Mouse (Mus musculus): ENCODE measurements around the gene Gm7029. TPM values are rescaled to one million over a fixed set of nuclear protein-coding genes. Genes with fewer than 3 reads are reported as not detected.
"Not testable (repeated sequence)": the region's sequence is repeated elsewhere in the genome, so short reads cannot be mapped to it uniquely, and the experiment has no call there.

The Gm7029 gene
- total RNA-seq, 2 experiments from 2014 or later = not detected

DNA sequence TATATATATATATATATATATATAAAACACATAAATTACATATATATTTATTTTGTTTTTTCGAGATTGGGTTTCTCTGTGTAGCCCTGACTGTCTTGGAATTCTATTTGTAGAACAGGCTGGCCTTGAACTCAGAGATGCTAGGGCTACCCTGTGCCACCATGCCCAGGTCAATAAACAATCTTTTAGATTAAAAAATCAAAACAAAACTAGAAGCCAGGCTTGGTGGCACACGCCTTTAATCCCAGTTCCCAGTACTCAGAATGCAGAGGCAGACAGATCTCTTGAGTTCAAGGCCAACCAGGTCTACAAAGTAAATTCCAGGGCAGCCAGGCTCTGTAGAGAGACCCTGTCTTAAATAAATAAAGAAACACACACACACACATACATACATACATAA lies 17.7 kb downstream of the Gm7029 start:
- DNase-seq (ENCODE audit: low spot score in 2 of 2) = no peak

DNA sequence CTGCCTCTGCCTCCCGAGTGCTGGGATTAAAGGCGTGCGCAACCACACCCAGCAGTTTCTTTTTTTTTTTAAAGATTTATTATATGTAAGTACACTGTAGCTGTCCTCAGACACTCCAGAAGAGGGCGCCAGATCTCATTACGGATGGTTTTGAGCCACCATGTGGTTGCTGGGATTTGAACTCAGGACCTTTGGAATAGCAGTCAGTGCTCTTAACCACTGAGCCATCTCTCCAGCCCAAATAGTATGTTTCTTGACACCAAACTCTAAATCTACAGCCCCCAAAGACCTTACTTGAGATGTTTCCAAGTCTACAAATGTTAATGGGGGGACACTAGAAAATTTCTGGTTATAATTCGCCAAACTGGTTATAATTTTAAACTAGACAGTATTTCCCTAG lies 18.3 kb downstream of the Gm7029 start:
- DNase-seq (ENCODE audit: low spot score in 2 of 2) = not testable (repeated sequence)

GRCm38 (mm10) chr17:33892429-33892828 lies 18.8 kb downstream of the Gm7029 start:
- no peak for DNase-seq (ENCODE audit: low spot score in 2 of 2)

DNA sequence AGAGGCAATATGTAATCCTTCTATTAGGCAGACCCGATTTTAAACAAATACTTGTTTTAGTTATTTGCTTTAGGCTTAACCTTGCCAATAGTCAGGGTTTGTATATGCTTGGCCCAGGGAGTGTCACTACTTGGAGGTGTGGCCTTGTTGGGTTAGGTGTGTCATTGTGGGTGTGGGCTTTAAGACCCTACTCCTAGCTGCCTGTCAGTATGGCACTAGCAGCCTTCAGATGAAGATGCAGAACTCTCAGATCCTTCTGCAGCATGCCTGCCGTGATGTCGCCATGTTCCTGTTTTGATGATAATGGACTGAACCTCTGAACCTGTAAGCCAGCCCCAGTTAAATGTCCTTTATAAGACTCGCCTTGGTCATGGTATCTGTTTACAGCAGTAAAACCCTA lies 19.4 kb downstream of the Gm7029 start:
- not testable (repeated sequence) for DNase-seq (ENCODE audit: low spot score in 2 of 2)

GRCm38 (mm10) chr17:33897114-33897794 lies 23.6 kb downstream of the Gm7029 start:
- no peak for DNase-seq (ENCODE audit: low spot score in 2 of 2)

DNA sequence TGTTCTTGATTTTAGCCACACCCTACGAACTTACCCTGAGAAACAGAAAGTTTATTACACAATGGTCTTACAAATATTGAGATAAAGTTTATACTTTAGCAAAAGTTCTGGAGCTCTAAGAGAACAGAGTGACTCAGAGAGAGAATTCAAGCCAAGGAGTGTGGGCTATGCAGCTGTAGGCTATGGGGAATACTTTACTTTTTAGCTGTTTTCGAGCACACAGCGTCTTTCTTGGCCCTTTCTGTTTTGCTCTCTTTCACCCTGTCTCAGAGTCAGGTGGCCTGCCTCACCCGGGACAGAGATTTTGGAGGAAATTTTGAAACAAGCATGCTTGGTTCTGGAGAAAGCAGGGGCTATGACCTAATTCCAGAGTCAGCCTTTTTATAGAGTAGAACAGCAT lies 24.6 kb downstream of the Gm7029 start:
- not testable (repeated sequence) for DNase-seq (ENCODE audit: low spot score in 2 of 2)

- no peak for DNase-seq (ENCODE audit: low spot score in 2 of 2)
These were observed 26.0 kb downstream of the Gm7029 start for GRCm38 (mm10) chr17:33899642-33900041.

DNA sequence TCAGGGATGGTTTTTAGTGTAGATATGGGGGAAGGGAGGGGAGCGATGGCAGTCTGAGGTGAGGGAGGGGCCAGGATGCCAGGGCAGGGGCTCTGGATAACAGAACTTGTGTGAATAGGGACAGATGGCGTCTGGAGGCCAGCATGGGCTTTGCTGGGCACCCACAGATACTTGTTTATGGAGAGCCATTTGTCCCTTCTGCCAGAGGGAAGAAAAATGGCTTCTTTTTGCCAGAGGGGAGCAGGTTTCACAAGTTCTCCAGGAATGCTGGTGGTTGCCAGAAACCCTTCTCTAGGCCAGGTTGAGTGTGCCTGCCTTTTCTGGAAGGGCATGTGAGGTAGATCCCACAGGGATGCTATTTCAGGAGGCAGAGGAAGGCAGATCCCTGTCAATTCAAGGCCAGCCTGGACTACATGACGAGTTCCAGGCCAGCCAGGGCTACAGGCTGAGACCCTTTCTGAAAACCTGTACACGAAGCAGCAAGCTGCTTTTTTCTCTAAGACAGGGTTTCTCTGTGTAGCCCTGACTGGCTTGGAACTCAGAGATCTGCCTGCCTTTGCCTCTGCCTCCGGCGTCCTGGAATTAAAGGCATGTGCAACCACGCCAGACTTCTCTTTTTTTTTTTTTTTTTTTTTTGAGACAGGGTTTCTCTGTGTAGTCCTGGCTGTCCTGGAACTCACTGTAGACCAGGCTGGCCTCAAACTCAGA lies 26.8 kb downstream of the Gm7029 start:
- DNase-seq (ENCODE audit: low spot score in 2 of 2) = no peak

DNA sequence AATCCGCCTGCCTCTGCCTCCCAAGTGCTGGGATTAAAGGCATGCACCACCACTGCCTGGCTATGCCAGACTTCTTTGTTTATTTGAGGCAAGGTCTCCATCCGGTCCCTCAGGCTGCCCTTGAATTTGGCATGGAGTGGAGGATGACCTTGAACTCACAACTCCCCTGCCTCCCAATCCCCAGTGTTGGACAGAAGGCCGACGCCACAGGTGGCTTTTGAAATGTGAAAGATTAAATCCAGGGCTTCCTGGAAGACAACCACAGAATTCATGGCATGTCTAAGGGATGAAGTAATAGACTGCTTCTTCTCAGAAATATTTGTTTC lies 27.3 kb downstream of the Gm7029 start:
- no peak for DNase-seq (ENCODE audit: low spot score in 2 of 2)

- DNase-seq (ENCODE audit: low spot score in 2 of 2) = no peak
These were observed 28.0 kb downstream of the Gm7029 start for GRCm38 (mm10) chr17:33901653-33902052.

DNA sequence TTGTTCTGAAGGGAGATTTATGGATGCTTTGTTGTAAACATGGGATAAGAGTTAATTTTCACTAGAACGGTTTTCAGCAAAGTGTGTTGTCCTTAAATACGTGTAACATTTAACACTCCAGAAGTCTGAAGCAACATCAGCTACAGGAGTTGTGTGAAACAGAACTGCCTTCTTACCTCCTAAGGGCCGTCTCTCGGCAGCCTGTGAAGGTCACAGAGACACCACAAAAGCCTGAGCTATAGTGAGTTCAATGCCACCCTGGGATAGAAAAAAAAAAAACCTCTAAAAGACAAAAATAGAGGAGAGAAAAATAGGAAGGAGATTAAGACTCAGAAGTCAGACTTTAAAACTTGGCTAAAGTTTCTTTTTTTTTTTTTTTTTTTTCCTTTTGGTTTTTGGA lies 28.4 kb downstream of the Gm7029 start:
- no peak for DNase-seq (ENCODE audit: low spot score in 2 of 2)

DNA sequence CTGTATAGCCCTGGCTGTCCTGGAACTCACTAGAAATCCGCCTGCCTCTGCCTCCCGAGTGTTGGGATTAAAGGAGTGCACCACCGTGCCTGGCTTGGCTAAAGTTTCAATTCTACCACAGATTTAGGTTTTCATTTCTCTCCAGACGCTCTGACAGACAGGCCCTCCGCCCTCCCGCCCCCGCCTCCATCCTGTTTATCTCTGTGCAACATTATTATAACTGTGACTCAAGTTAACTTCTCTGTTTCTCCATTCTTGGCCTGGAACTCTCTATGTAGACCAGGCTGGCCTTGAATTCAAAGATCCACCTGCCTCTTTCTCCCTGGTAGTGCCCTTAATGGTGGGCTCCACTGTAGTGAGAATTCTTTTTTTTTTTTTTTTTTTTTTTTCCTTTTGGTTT lies 28.9 kb downstream of the Gm7029 start:
- DNase-seq (ENCODE audit: low spot score in 2 of 2) = no peak

DNA sequence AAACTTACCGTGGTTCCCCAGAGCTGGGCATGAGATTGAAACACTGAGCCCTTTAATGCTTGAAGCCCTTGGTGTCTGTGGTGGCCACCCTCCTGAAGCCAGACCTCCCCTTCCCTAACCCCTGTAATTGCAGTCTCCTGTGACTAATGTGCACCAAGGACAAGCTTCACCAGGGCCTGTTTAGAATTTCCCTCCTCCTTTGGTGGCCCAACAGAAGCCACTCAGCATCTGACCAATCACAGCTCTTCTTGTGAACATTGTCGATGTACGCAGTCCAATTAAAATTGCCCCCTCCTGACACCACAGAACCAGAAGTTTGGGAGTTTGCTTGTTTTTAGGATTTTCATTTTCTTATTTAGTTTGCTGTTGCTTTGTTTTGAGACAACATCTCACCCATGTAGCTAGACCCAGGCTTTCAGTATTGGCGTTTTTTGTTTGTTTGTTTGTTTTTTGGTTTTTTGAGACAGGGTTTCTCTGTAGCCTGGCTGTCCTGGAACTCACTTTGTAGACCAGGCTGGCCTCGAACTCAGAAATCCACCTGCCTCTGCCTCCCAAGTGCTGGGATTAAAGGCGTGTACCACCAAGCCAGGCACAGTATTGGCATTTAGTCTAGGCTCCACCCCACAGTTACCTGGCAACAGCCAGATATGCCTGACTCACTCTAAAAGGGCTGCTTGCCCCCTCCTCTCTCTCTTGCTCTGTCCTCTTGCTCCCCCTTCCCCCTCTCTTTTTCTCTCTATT lies 30.4 kb downstream of the Gm7029 start:
- DNase-seq (ENCODE audit: low spot score in 2 of 2) = not testable (repeated sequence)

DNA sequence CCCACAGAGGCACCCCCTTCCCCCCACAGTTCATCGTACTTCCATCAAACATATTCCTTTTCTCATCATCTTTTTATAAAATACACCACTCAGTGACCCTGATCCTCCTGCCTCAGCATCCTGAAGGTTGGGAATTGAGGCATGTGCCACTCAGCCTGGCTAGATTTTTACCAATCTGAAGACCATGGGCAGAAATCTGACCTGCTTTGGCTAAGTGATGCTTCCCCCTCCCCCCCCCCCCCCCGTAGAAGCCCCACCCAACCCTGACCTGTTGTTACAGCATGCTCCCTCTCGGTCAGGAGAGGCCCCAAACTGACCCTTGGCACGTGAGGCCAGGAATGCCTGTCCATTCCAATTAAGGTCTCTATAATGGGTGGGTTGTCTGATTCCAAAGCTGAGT lies 31.2 kb downstream of the Gm7029 start, which contains the start of gene Platr17:
Gene Platr17, plus strand, starts transcription at position 301 of the 400 bp plus-strand sequence.
- not testable (repeated sequence) for DNase-seq (ENCODE audit: low spot score in 2 of 2)

- DNase-seq (ENCODE audit: low spot score in 2 of 2) = peak in 1 of 2 experiments; percentile 45
These were observed 34.9 kb downstream of the Gm7029 start for GRCm38 (mm10) chr17:33908331-33909076.

DNA sequence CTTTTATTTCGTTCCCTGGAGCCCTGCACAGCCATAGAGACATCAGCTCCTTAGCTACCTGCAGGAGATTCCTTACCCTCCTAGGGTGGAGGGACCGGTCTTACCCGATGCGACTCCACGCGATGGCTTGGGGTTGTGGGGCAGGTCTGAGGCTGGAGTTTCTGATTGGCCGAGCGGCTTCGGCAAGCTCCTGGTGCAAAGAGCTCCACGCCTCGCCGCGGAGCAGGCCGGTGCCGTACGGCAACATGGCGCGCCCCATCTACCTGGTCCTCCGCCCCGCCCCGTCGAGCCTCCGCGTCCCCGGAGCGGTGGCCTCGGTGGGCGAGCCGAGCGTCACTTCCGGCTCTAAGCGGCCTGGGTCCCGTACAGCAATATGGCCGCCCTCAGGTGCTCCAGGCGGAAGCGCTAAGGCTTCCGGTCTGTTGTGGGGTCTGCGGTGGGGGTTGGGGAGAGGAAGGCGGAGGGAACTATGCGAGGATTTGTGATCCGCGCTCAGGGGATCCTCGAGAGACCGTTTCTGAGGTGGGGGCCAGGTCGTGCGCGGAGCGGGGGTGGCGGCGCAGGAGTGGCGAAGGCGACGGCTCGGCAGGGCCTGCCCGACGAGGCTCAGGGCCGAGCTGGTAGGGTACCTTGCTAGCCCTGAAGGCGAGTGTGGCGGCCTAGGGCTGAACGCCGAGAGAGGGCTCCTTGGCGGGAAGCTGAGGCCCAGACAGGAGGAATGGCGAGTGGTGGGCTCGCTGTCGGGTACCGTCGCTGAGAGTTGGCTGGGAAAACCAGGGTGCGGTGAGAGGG lies 35.6 kb downstream of the Gm7029 start, which contains the start of gene Daxx:
Gene Daxx, plus strand, starts transcription at position 338 of the 792 bp plus-strand sequence.
- peak; percentile 98 to 99 for DNase-seq (ENCODE audit: low spot score in 2 of 2)

DNA sequence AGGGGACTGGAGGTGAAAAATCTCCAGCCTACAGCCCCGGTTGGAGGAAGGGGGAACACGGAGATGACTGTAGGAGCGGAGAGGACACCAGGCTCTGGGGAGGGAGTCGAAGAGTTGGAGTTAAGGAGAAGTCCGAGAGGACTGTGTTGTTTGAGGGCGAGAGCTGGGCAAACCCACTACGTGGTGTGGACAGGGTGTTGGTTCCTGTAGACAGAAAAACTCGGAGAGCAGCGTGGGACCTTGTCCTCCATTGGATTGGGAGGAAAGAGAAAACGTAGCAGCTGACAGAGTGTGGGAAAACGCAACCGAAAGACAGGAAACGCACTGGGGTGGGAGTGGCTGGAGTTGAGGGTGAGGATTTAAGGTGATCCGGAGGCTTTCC lies 36.2 kb downstream of the Gm7029 start:
- DNase-seq (ENCODE audit: low spot score in 2 of 2) = no peak

- no peak for DNase-seq (ENCODE audit: low spot score in 2 of 2)
These were observed 36.9 kb downstream of the Gm7029 start for GRCm38 (mm10) chr17:33910346-33911051.

DNA sequence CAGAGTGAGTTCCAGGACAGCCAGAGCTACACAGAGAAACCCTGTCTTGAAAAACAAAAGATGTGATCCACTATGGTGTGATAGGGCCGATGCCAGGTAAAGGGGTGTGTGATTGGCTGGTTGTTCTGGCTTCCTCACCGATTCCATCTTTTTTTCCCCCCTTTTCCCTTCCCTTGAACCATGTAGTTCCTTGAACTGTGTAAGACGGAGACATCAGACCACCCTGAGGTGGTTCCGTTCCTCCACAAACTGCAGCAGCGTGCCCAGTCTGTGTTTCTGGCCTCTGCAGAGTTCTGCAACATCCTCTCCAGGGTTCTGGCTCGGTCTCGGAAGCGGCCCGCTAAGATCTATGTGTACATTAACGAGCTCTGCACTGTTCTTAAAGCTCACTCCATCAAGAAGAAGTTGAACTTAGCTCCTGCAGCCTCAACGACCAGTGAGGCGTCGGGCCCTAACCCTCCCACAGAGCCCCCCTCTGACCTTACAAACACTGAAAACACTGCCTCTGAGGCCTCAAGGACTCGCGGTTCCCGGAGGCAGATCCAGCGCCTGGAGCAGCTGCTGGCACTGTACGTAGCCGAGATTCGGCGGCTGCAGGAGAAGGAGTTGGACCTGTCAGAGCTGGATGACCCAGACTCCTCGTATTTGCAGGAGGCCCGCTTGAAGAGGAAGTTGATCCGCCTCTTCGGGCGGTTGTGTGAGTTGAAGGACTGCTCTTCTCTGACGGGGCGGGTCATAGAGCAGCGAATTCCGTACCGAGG lies 37.6 kb downstream of the Gm7029 start:
- no peak for DNase-seq (ENCODE audit: low spot score in 2 of 2)

Data from gastrocnemius, postnatal 4 days (tissue).